Mouse (Mus musculus) spleen, adult 2 months (tissue): ENCODE measurements around the gene Parvg.

Source experiments
- CTCF ChIP-seq: fragments of 200-500 bp; IDR thresholded peaks from 2 replicates; pipeline ENCODE4 v1.5.1; 2011; ENCODE audit warnings: mild to moderate bottlenecking, inconsistent platforms; ENCODE audit not compliant: insufficient read depth, insufficient read length, insufficient replicate concordance; ENCODE audit errors: extremely low read depth
- POLR2A ChIP-seq: fragments of 200-500 bp; IDR thresholded peaks from 2 replicates; pipeline ENCODE4 v1.6.1; 2011; ENCODE audit warnings: low read depth, low read length, inconsistent platforms

GRCm38 (mm10) chr15:84315276-84316046 is 8.4 kb upstream of the Parvg start:
- no peak for TF ChIP-seq CTCF
- TF ChIP-seq POLR2A = no peak
